Mouse (Mus musculus): ENCODE measurements around the gene Pla2g10. TPM values are rescaled to one million over a fixed set of nuclear protein-coding genes. Genes with fewer than 3 reads are reported as not detected.
"Not testable (repeated sequence)": the region's sequence is repeated elsewhere in the genome, so short reads cannot be mapped to it uniquely, and the experiment has no call there.

Gene Pla2g10
- polyA plus RNA-seq, 1 experiment from 2014 or later = 0.15 TPM

GRCm38 (mm10) chr16:13749306-13749705, 18.5 kb upstream of the Pla2g10 start:
- Histone ChIP-seq H3K4me1 (no peaks in the 10 kb centered on the region), H3K4me3 (no peak overlapping the region), H3K9me3 (replicated peaks) (no peaks in the 10 kb centered on the region), H3K27ac (no peak overlapping the region), H3K36me3 (no peaks in the 10 kb centered on the region), H3K27me3 (ENCODE audit: low read depth, poor library complexity, severe bottlenecking) (peaks cover 3% of the 10 kb centered on the region; the same call in 1 of the 2 replicates)
- DNase-seq (ENCODE audit: low spot score) = no peak
- WGBS = 58% methylated on average over 5 of the region's 5 CpGs

- not testable (repeated sequence) for DNase-seq (ENCODE audit: low spot score); H3K4me3 ChIP-seq; H3K4me1 ChIP-seq; H3K36me3 ChIP-seq; H3K9me3 ChIP-seq (replicated peaks); H3K27me3 ChIP-seq (ENCODE audit: low read depth, poor library complexity, severe bottlenecking); H3K27ac ChIP-seq
- 21% methylated on average over 10 of the region's 10 CpGs for WGBS
Measured at GRCm38 (mm10) chr16:13748813-13749212, 18.0 kb upstream of the Pla2g10 start.

- no peaks in the 10 kb centered on the region for H3K9me3 ChIP-seq (replicated peaks)
- WGBS = 77% methylated on average over 3 of the region's 3 CpGs
Measured at GRCm38 (mm10) chr16:13748124-13748523, 17.3 kb upstream of the Pla2g10 start.

GRCm38 (mm10) chr16:13747708-13748107, 16.9 kb upstream of the Pla2g10 start:
- Histone ChIP-seq H3K4me3 (no peak overlapping the region), H3K9me3 (replicated peaks) (no peaks in the 10 kb centered on the region), H3K36me3 (no peaks in the 10 kb centered on the region), H3K4me1 (no peaks in the 10 kb centered on the region), H3K27ac (no peak overlapping the region), H3K27me3 (ENCODE audit: low read depth, poor library complexity, severe bottlenecking) (peaks cover 3% of the 10 kb centered on the region; the same call in 1 of the 2 replicates)
- DNase-seq (ENCODE audit: low spot score) = no peak
- 92% methylated on average over 8 of the region's 8 CpGs for WGBS

More at GRCm38 (mm10) chr16:13748124-13748523, 17.3 kb upstream of the Pla2g10 start:
- H3K36me3 ChIP-seq = no peaks in the 10 kb centered on the region
- H3K4me3 ChIP-seq = no peak overlapping the region
- DNase-seq (ENCODE audit: low spot score) = no peak
- H3K27ac ChIP-seq = no peak overlapping the region
- H3K27me3 ChIP-seq (ENCODE audit: low read depth, poor library complexity, severe bottlenecking) = peaks cover 3% of the 10 kb centered on the region; the same call in 1 of the 2 replicates
- no peaks in the 10 kb centered on the region for H3K4me1 ChIP-seq

GRCm38 (mm10) chr16:13740844-13741243, 10.1 kb upstream of the Pla2g10 start:
- Histone ChIP-seq H3K4me1 (no peaks in the 10 kb centered on the region), H3K36me3 (no peaks in the 10 kb centered on the region), H3K4me3 (no peak overlapping the region), H3K27me3 (ENCODE audit: low read depth, poor library complexity, severe bottlenecking) (no peaks in the 10 kb centered on the region), H3K27ac (no peak overlapping the region), H3K9me3 (replicated peaks) (no peaks in the 10 kb centered on the region)
- 83% methylated on average over 2 of the region's 2 CpGs for WGBS
- DNase-seq (ENCODE audit: low spot score) = no peak

- H3K27ac ChIP-seq; H3K9me3 ChIP-seq (replicated peaks); DNase-seq (ENCODE audit: low spot score); H3K36me3 ChIP-seq; H3K4me1 ChIP-seq; H3K27me3 ChIP-seq (ENCODE audit: low read depth, poor library complexity, severe bottlenecking); H3K4me3 ChIP-seq: not testable (repeated sequence)
- 71% methylated on average over 4 of the region's 4 CpGs for WGBS
Measured at GRCm38 (mm10) chr16:13739044-13739443, 8.3 kb upstream of the Pla2g10 start.

- Histone ChIP-seq H3K36me3 (no peaks in the 10 kb centered on the region), H3K27ac (no peak overlapping the region), H3K27me3 (ENCODE audit: low read depth, poor library complexity, severe bottlenecking) (no peaks in the 10 kb centered on the region), H3K4me1 (no peaks in the 10 kb centered on the region), H3K9me3 (replicated peaks) (no peaks in the 10 kb centered on the region), H3K4me3 (no peak overlapping the region)
- 82% methylated on average over 8 of the region's 8 CpGs for WGBS
- DNase-seq (ENCODE audit: low spot score) = no peak
Measured at GRCm38 (mm10) chr16:13735977-13736376, 5.2 kb upstream of the Pla2g10 start.

GRCm38 (mm10) chr16:13733518-13734137, 2.8 kb upstream of the Pla2g10 start:
- Histone ChIP-seq H3K36me3 (no peaks in the 10 kb centered on the region), H3K27ac (no peak overlapping the region), H3K9me3 (replicated peaks) (no peaks in the 10 kb centered on the region), H3K4me1 (peaks cover 8% of the 10 kb centered on the region), H3K27me3 (ENCODE audit: low read depth, poor library complexity, severe bottlenecking) (peaks cover 11% of the 10 kb centered on the region; the same call in 1 of the 2 replicates), H3K4me3 (no peak overlapping the region)
- WGBS = 24% methylated on average over 9 of the region's 9 CpGs
- peak; percentile 83 for DNase-seq (ENCODE audit: low spot score)

GRCm38 (mm10) chr16:13732786-13733185, 2.0 kb upstream of the Pla2g10 start:
- Histone ChIP-seq H3K4me1 (peaks cover 8% of the 10 kb centered on the region), H3K36me3 (no peaks in the 10 kb centered on the region), H3K9me3 (replicated peaks) (no peaks in the 10 kb centered on the region), H3K27ac (no peak overlapping the region), H3K4me3 (no peak overlapping the region), H3K27me3 (ENCODE audit: low read depth, poor library complexity, severe bottlenecking) (peaks cover 11% of the 10 kb centered on the region; the same call in 1 of the 2 replicates)
- no peak for DNase-seq (ENCODE audit: low spot score)
- 90% methylated on average over 3 of the region's 3 CpGs for WGBS

- Histone ChIP-seq H3K4me3 (no peak overlapping the region), H3K9me3 (replicated peaks) (no peaks in the 10 kb centered on the region), H3K27me3 (ENCODE audit: low read depth, poor library complexity, severe bottlenecking) (peaks cover 11% of the 10 kb centered on the region; the same call in 1 of the 2 replicates), H3K4me1 (peaks cover 8% of the 10 kb centered on the region), H3K36me3 (no peaks in the 10 kb centered on the region), H3K27ac (no peak overlapping the region)
- DNase-seq (ENCODE audit: low spot score) = no peak
- 87% methylated on average over 4 of the region's 4 CpGs for WGBS
Measured at GRCm38 (mm10) chr16:13729428-13729827, 1.4 kb downstream of the Pla2g10 start.

- H3K4me3 ChIP-seq = no peak overlapping the region
- H3K27ac ChIP-seq = no peak overlapping the region
- peaks cover 12% of the 10 kb centered on the region for H3K4me1 ChIP-seq
- H3K36me3 ChIP-seq = no peaks in the 10 kb centered on the region
- WGBS = 88% methylated on average over 5 of the region's 5 CpGs
- H3K27me3 ChIP-seq (ENCODE audit: low read depth, poor library complexity, severe bottlenecking) = peaks cover 11% of the 10 kb centered on the region; the same call in 1 of the 2 replicates
- no peaks in the 10 kb centered on the region for H3K9me3 ChIP-seq (replicated peaks)
- DNase-seq (ENCODE audit: low spot score) = no peak
Measured at GRCm38 (mm10) chr16:13727811-13728335, 2.9 kb downstream of the Pla2g10 start.

- no peaks in the 10 kb centered on the region for H3K36me3 ChIP-seq
- H3K4me3 ChIP-seq = no peak overlapping the region
- WGBS = 35% methylated on average over 10 of the region's 10 CpGs
- H3K27ac ChIP-seq = no peak overlapping the region
- no peak for DNase-seq (ENCODE audit: low spot score)
- H3K9me3 ChIP-seq (replicated peaks) = no peaks in the 10 kb centered on the region
- peaks cover 4% of the 10 kb centered on the region for H3K4me1 ChIP-seq
- no peaks in the 10 kb centered on the region for H3K27me3 ChIP-seq (ENCODE audit: low read depth, poor library complexity, severe bottlenecking)
Measured at GRCm38 (mm10) chr16:13722937-13723336, 7.8 kb downstream of the Pla2g10 start.

GRCm38 (mm10) chr16:13716821-13717553, 13.8 kb downstream of the Pla2g10 start:
- WGBS = 66% methylated on average over 2 of the region's 2 CpGs
- DNase-seq (ENCODE audit: low spot score) = no peak
- no peaks in the 10 kb centered on the region for H3K9me3 ChIP-seq (replicated peaks)
- H3K4me1 ChIP-seq = no peaks in the 10 kb centered on the region
- H3K27ac ChIP-seq = no peak overlapping the region
- no peaks in the 10 kb centered on the region for H3K27me3 ChIP-seq (ENCODE audit: low read depth, poor library complexity, severe bottlenecking)
- no peak overlapping the region for H3K4me3 ChIP-seq
- H3K36me3 ChIP-seq = no peaks in the 10 kb centered on the region
